Mouse (Mus musculus): ENCODE measurements around the gene Trim30c.

DNA sequence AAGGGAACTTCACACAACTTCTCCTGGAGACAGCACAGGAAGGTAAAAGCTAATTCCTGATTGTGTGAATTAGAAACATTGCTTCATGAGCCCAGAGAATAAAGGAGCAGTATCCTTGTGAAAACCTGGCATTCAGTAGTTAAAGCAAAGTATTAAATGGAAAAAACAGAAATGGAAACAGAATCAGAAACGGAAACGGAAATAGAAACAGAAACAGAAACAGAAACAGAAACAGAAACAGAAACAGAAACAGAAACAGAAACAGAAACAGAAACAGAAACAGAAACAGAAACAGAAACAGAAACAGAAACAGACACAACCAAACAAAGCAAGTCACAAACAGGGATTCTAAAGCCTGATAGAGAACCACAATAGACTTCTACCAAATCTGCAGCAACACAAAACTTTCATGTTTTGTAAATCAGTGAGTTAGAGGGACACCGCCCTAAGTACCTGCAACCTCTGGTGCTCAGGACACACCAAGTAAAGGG, 3.9 kb upstream of the Trim30c start:
- TF ChIP-seq CTCF (IDR thresholded peaks at IDR 0.05; ENCODE audit: insufficient read depth, low read length) (no peak), POLR2A (IDR thresholded peaks at IDR 0.05; ENCODE audit: borderline replicate concordance, extremely low read depth, low read depth, low read length) (no peak)

Measured in lung, adult 2 months (tissue).